Mouse (Mus musculus) Muller cell, postnatal 12 days (primary cell): ENCODE measurements at regions not wholly inside any gene's neighbourhood (a gene's known extent, or its start where the extent isn't known, plus 50 kb on each side); places are given as distances from the start of the nearest gene placed in this dataset.

Experiments used
- DNase-seq: peaks from one replicate; pipeline ENCODE4 v3.0.0-alpha.2; 2015; ENCODE audit errors: inconsistent ontology term

GRCm38 (mm10) chr10:45009676-45010075 is 57.3 kb upstream of the Prep start:
- DNase-seq: peak; percentile 71

- no peak for DNase-seq
These were observed 57.8 kb upstream of the Prep start for GRCm38 (mm10) chr10:45009235-45009634.

DNA sequence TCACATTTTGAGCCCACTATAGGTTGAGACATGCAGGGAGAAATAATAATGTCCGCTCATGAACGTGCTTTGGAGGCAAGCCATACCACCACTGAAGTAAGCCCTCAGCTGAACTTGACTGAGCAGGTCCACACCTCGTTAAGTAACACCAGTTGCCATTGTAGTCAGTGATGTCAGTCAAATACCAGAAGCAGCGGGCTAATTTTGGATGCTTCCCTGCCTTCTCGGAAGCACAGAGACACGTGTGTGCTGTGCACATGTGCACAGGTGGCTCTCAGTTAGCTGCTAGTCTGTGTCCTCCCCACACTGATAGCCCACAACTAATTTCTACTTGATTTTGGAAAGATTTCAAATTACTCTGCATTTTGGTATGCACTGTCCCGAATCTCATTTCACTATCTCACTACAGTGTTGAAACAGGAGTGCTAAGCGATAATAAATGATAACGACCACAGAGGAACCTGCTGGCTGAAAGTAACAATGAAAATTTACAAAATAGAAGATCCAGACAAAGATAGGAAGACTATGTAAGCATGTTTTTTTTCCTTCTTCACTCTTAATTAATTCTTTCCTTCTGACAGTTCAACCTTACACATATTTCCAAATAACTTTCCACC is 62.9 kb upstream of the Prep start:
- DNase-seq: peak; percentile 30

GRCm38 (mm10) chr10:45003344-45003681 is 63.7 kb upstream of the Prep start:
- DNase-seq: no peak

- no peak for DNase-seq
These were observed 64.2 kb upstream of the Prep start for GRCm38 (mm10) chr10:45002637-45003343.

DNA sequence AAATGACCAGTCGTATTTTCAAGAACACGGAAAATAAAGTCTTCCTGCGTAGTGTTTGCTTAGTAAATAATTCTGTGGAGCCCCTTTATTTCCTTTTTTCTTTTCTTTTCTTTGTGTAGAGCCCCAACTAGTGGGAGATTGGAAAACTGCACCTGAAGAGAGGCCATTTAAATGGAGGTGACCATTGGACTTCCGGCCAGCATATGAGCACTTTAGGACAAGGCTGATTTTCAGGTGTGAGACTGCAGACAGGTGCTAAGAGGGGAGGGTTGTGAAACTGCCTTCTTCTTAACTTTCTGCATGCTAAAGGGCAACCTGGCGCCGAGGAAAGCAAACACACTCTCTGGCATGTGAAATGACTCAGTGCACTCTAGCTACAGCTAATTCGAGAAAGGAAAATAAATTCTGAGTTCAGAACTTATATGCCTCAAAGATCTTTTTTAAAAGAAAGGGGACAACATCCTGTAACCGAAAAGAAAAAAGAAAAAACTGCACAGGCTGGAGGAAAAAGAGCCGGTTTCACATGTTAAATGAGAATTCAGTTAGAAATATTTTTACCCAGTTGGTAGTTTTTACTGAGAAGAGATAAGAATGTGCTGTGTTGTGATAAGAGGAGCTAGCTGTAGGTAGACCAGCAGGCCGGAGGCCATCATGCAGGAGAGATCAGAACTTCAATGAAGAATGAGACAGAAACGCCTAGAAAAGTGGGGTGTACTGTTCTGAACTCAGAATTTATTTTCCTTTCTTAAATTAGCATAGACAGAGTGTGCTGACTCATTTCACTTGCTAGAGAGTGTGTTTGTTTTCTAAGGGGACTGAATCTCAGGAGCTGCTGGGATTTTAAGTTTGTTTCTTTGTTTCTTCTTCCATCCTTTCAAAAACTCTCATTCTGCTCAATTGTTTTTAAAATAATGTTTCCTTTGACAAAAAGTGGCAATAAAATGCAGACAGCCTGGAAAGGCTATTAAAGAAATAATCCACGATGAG is 65.8 kb upstream of the Prep start:
- peak; percentile 68 for DNase-seq

DNA sequence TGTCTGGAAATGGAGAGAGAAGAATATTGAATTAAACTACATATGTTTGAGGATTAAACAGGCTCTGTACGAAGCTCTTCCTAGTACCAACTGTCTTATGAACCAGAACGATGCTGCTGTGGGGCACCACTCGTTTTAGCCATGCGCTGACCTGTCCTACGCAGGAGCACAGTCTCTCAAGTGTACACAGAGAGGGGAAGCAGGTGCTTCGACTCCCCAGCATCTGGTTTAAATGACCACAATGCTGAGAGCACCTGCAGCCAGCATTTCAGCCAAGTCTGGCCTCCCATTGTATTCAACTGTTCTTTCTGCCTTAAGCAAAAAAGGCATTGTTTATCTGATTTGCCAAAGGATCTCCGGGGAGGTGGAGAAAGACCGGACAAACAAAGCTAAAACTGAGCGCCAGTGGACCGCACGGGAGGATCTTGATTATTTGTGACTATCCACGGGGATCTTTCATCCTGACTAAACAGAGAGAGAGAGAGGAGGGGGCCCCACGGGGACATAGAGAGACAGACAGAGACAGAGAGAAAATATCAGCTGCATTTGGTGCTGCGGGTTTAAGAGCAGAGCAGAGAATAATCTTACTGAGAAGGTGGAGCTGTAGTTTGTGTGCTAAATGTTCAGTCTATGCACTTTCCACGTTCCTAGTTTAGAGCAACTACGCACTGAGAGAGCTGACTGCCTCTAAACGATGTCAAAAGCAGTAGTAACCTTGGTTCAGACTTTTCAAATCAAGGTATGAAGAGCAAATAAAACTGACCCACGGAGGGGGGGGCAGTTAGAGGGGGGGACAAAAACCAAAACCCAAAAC is 66.8 kb upstream of the Prep start:
- peak; percentile 52 for DNase-seq

DNA sequence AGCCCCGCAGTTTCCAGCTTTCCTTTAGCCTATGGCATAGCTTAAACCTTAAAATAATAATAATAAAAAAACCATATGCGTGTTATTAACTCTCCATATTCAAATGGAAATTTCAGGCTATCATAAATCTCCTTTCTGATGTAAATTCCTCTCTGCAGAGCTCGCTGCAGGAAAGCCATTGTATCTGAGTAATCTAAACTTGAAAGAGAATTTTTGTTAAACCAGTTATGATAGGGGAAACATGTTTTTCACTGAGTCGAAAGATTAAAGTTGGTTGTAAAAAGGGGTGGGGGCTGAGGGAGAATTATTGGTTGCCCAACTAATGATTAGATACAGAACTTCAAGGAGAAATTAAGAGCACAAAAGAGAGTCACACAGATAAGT is 69.1 kb upstream of the Prep start:
- DNase-seq: no peak

DNA sequence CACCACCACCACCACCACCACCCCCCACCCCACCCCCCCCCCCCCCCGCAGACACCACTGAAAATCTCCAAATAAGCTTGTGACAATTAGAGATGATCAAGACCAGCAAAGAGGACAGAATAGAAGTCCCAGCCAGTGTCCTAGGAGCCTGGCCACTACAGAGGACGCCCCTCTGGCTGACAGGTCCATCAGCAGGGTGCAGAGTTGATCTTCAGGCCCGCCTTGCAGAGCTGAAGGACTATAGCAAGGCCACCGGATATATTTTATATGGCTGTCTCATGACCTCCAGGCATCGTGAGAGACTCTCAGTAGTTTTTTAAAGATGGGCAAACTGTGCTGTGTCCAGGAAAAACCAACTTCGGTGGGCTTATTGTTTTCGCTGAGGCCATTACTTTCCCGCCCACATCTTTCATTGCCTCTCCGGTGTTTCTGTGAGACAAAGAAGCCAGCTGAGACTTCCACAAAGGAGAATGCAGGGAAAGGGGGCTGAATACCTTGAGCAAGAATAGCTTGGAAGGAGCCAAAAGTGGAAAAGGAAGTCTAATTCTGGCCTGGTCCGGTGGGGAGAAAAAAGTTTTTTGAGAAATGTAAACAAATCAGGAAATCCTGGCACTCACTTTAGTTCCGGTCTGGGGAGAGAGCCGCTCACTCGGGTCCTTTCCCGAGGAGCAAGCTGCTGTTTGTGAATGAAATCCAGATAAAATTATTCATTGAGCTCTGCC is 69.7 kb upstream of the Prep start:
- DNase-seq: no peak

- no peak for DNase-seq
These were observed 71.2 kb upstream of the Prep start for GRCm38 (mm10) chr10:44995756-44996155.

- DNase-seq: no peak
These were observed 72.4 kb upstream of the Prep start for GRCm38 (mm10) chr10:44994385-44995281.

DNA sequence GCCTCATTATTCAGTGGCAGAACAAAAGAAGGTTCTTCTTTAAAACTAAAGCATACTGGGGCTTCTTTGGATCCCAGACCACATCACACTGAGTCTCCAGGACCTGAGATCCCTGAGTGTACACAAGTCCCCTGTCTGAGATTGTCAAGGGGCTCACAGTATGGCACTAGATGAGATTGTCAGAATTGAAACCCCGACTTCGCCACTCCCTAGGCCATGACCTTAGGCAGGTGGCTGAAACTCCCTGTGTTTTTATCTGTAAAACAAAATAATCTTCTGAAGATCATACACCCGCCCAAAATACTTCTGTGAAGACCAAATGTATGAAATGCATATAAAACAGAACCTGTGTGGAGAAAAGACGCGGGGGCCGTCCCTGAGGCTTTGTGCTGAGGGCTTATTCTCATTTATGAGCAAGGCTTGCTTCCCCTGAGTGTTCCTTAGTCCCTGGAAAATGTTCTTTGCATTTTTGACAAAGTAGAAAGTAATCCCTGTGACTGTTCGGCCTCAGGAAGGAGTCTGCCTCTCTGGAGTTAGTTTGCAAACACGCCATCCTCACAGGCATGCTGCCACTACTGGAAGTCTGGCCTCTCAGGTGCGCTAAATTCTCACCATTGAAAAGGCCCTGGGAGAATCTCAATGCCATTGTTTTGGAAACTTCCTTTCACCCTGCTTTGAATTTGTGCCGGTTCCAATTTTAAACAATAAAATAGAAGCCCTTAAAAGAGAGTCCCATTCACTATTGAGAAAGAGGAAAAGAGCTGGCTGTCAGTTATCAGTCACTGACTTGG is 73.3 kb upstream of the Prep start:
- DNase-seq: no peak

GRCm38 (mm10) chr10:44989539-44989938 is 77.5 kb upstream of the Prep start:
- DNase-seq: no peak

GRCm38 (mm10) chr10:44988756-44989155 is 78.2 kb upstream of the Prep start:
- no peak for DNase-seq

- no peak for DNase-seq
These were observed 79.4 kb upstream of the Prep start for GRCm38 (mm10) chr10:44987615-44988014.

GRCm38 (mm10) chr10:44981913-44982312 is 85.1 kb upstream of the Prep start:
- no peak for DNase-seq

DNA sequence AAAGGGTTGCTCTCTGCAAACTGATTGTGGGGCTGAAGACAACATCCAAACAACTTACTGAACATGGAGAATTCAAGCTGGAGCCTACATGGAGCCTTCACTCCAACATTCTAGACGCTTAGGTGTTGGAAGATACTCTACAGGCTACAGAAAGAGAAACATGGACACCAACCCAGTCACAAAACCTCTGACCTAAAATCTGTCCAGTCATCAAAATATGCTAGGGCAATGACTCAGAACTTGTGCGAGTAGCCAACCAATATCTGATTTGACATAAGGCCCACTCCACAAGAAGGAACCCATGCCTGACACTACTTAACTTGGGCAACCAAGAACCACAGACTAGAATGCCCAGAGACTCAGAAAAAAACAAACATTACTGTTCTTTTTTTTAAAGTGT is 90.2 kb upstream of the Prep start:
- no peak for DNase-seq

GRCm38 (mm10) chr10:44971911-44972310 is 95.1 kb upstream of the Prep start:
- DNase-seq: no peak

- DNase-seq: no peak
These were observed 107.0 kb upstream of the Prep start for GRCm38 (mm10) chr10:44959968-44960367.
